Mouse (Mus musculus) G1E (cell line): Measurements from ENCODE around the gene Cmtm2a. TPM values are rescaled to one million over a fixed set of nuclear protein-coding genes. Genes with fewer than 3 reads are reported as not detected.
A peak's percentile ranks its signal among the peaks of the same experiment; 100 is the strongest.
"Not testable (repeated sequence)": the region's sequence is repeated elsewhere in the genome, so short reads cannot be mapped to it uniquely, and the experiment has no call there.

Experiments used
- ATAC-seq: 2 replicates; pipeline ENCODE4 v1.8.0; 2016; ENCODE audit warnings: mild to moderate bottlenecking; ENCODE audit not compliant: insufficient number of reproducible peaks, poor library complexity, low FRiP score, severe bottlenecking; ENCODE audit errors: extremely low read depth
- DNase-seq: peaks from one replicate; pipeline ENCODE4 v3.0.0; 2012; ENCODE audit warnings: low spot score
- H3K27me3 ChIP-seq: 2 replicates; pipeline ENCODE4 v1.6.1; 2012; ENCODE audit warnings: mild to moderate bottlenecking, low read length, inconsistent platforms; ENCODE audit not compliant: insufficient read depth
- H3K36me3 ChIP-seq: replicated peaks from 2 replicates; pipeline ENCODE3; 2012; ENCODE audit warnings: mild to moderate bottlenecking, inconsistent platforms
- H3K4me1 ChIP-seq: 2 replicates; pipeline ENCODE4 v1.6.1; 2012; ENCODE audit warnings: low read depth, low read length, inconsistent platforms, mixed read lengths; ENCODE audit not compliant: insufficient read depth
- H3K4me3 ChIP-seq: 2 replicates; pipeline ENCODE4 v1.5.1; 2012; ENCODE audit warnings: low read depth, mild to moderate bottlenecking, inconsistent platforms, low read length, moderate library complexity, mixed read lengths
- H3K9me3 ChIP-seq: replicated peaks from 2 replicates; pipeline ENCODE4 v1.6.1; 2012; ENCODE audit warnings: inconsistent platforms
- CTCF ChIP-seq: IDR thresholded peaks from 2 replicates; pipeline ENCODE4 v1.5.1; 2012; ENCODE audit warnings: low read depth, low read length, inconsistent platforms, mixed read lengths
- GATA1 ChIP-seq: IDR thresholded peaks from 2 replicates; pipeline ENCODE4 v1.6.1; 2012; ENCODE audit warnings: borderline replicate concordance, low read length, inconsistent platforms, mixed read lengths
- GATA2 ChIP-seq: IDR thresholded peaks from 2 replicates; pipeline ENCODE4 v1.6.1; 2012; ENCODE audit warnings: low read depth, low read length, inconsistent platforms, borderline replicate concordance
- POLR2AphosphoS5 ChIP-seq: IDR thresholded peaks from 2 replicates; pipeline ENCODE4 v1.6.1; 2012; ENCODE audit warnings: low read depth, low read length, inconsistent platforms; ENCODE audit not compliant: insufficient replicate concordance
- TAL1 ChIP-seq: conservative IDR thresholded peaks from 2 replicates; pipeline ENCODE4 v1.6.1; 2012; ENCODE audit warnings: low read depth, low read length, inconsistent platforms, mixed read lengths
- polyA plus RNA-seq: library from polyadenylated mRNA; stranded (reverse); fragments of >175 nt; gene quantifications from 2 replicates; pipeline ENCODE4 v1.2.3, GENCODE M21; 2012
- total RNA-seq, 2 experiments: library from RNA; stranded (forward) in 1 of 2; stranded (reverse) in 1 of 2; fragments of 200-1000 nt in 1 of 2; fragments of >200 nt in 1 of 2; fragmentation: Nextera tagmentation in 1 of 2; gene quantifications; 2 replicates each; pipeline ENCODE4 v1.2.3; 2014 to 2017

The Cmtm2a gene
- total RNA-seq (2014; fragmentation: Nextera tagmentation) = 1.7 TPM in 1 of 2 replicates, not detected in the other
- total RNA-seq (2017) = not detected in 2 replicates
- not detected in 2 replicates for polyA plus RNA-seq

- not testable (repeated sequence) for H3K36me3 ChIP-seq, H3K9me3 ChIP-seq, H3K27me3 ChIP-seq, DNase-seq, H3K4me1 ChIP-seq, H3K4me3 ChIP-seq, ATAC-seq
Measured at GRCm38 (mm10) chr8:104293081-104293480, at the start of gene Cmtm2a. Gene Cmtm2a, minus strand, starts transcription at chr8:104293181.

- H3K27me3 ChIP-seq = peaks cover 21% of the 10 kb centered on the region
- no peak for TF ChIP-seq CTCF
- TF ChIP-seq GATA1 = no peak
- no peak for TF ChIP-seq POLR2AphosphoS5
- no peak for TF ChIP-seq GATA2
- H3K4me3 ChIP-seq = no peak overlapping the region
- DNase-seq = no peak
- H3K9me3 ChIP-seq = no peaks in the 10 kb centered on the region
- no peak for ATAC-seq
- no peaks in the 10 kb centered on the region for H3K36me3 ChIP-seq
- H3K4me1 ChIP-seq = peaks cover 11% of the 10 kb centered on the region
Measured at GRCm38 (mm10) chr8:104342426-104342825, 49.4 kb upstream of the Cmtm2a start.

GRCm38 (mm10) chr8:104341678-104342077 lies 48.7 kb upstream of the Cmtm2a start:
- no peak for DNase-seq
- no peak for TF ChIP-seq TAL1
- no peak for TF ChIP-seq CTCF
- TF ChIP-seq POLR2AphosphoS5 = no peak
- TF ChIP-seq GATA2 = no peak
- no peak for TF ChIP-seq GATA1
- no peak overlapping the region for H3K4me3 ChIP-seq
- H3K27me3 ChIP-seq = peaks cover 21% of the 10 kb centered on the region
- H3K9me3 ChIP-seq = no peaks in the 10 kb centered on the region
- H3K36me3 ChIP-seq = no peaks in the 10 kb centered on the region
- no peak for ATAC-seq
- peaks cover 11% of the 10 kb centered on the region for H3K4me1 ChIP-seq

- ATAC-seq = no peak
- no peak for DNase-seq
- Histone ChIP-seq H3K4me1 (peaks cover 11% of the 10 kb centered on the region), H3K9me3 (no peaks in the 10 kb centered on the region), H3K36me3 (no peaks in the 10 kb centered on the region), H3K4me3 (peak overlapping the region; percentile 52; the same call in 1 of the 2 replicates), H3K27me3 (peaks cover 21% of the 10 kb centered on the region)
- no peak for TF ChIP-seq GATA1
- TF ChIP-seq GATA2 = no peak
- no peak for TF ChIP-seq CTCF
- TF ChIP-seq TAL1 = no peak
Measured at GRCm38 (mm10) chr8:104341106-104341561, 48.2 kb upstream of the Cmtm2a start.

- Histone ChIP-seq H3K27me3 (peaks cover 21% of the 10 kb centered on the region), H3K36me3 (no peaks in the 10 kb centered on the region), H3K4me1 (peaks cover 11% of the 10 kb centered on the region), H3K4me3 (peak overlapping the region; percentile 52), H3K9me3 (no peaks in the 10 kb centered on the region)
- DNase-seq (no peak), ATAC-seq (no peak)
- TF ChIP-seq GATA1 (no peak), POLR2AphosphoS5 (no peak), GATA2 (no peak), CTCF (no peak), TAL1 (no peak)
Measured at GRCm38 (mm10) chr8:104340233-104341105, 47.5 kb upstream of the Cmtm2a start.

- no peak for TF ChIP-seq TAL1
- TF ChIP-seq GATA1 = no peak
- TF ChIP-seq POLR2AphosphoS5 = no peak
- TF ChIP-seq CTCF = no peak
- no peak for TF ChIP-seq GATA2
- DNase-seq = no peak
Measured at GRCm38 (mm10) chr8:104339983-104340232, 46.9 kb upstream of the Cmtm2a start.

More at GRCm38 (mm10) chr8:104339983-104340232, 46.9 kb upstream of the Cmtm2a start:
- Histone ChIP-seq H3K36me3 (no peaks in the 10 kb centered on the region), H3K4me3 (peak overlapping the region; percentile 52; the same call in 1 of the 2 replicates), H3K27me3 (peaks cover 21% of the 10 kb centered on the region), H3K9me3 (no peaks in the 10 kb centered on the region), H3K4me1 (peaks cover 11% of the 10 kb centered on the region)
- no peak for ATAC-seq
